Mouse (Mus musculus): ENCODE measurements around the gene Adam6a.

- no peak for TF ChIP-seq GATA1 (IDR thresholded peaks at IDR 0.05; ENCODE audit: borderline replicate concordance, low read length)
- TF ChIP-seq FLI1 (IDR thresholded peaks at IDR 0.05; ENCODE audit: low read length): no peak
Measured at GRCm38 (mm10) chr12:113525901-113526300, 17.8 kb upstream of the Adam6a start.

Data from megakaryocyte, embryonic 14.5 days (primary cell).